Mouse (Mus musculus): ENCODE results near the gene Gm20388. TPM values are rescaled to one million over a fixed set of nuclear protein-coding genes. Genes with fewer than 3 reads are reported as not detected.

Gm20388 gene
- polyA plus RNA-seq, 1 experiment from 2014 or later = not detected

GRCm38 (mm10) chr8:123988605-123989038, 4078.0 kb downstream of the Gm20388 start:
- H3K27ac ChIP-seq (ENCODE audit: low read depth, low read length) = no peak overlapping the region
- no peak for ATAC-seq
- no peak overlapping the region for H3K9ac ChIP-seq (ENCODE audit: low read depth, low read length)

DNA sequence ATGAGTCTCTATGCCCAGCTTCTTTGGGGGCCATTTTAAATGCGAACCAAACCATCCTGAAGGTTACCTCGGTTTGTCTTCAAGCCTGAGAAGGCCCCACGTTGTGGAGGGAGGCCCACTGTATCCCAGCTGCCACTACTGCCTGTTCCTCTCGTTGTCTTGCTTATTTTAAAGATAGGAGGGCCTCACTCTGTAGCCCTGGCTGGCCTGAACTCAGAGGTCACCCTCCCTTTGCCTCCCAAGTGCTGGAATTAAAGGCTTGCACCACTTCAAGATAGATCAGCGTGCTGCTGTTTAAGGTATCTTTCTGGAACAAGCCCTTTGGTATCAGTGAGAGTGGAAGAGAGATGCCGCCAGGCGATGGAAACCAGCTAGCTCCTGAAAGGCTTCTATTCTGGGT, 4078.5 kb downstream of the Gm20388 start:
- Histone ChIP-seq H3K4me2 (replicated peaks; ENCODE audit: low read depth) (no peak overlapping the region), H3K9ac (ENCODE audit: low read depth, low read length) (no peak overlapping the region), H3K9me3 (ENCODE audit: control insufficient read depth) (no peaks in the 10 kb centered on the region), H3K27me3 (replicated peaks; ENCODE audit: control insufficient read depth, insufficient read depth, low read length) (no peaks in the 10 kb centered on the region), H3K36me3 (ENCODE audit: control insufficient read depth, insufficient read depth) (0 out of 2 replicates have a peak, but pooled peaks cover 6% of the 10 kb centered on the region), H3K4me1 (replicated peaks; ENCODE audit: control insufficient read depth, insufficient read depth, low read length) (no peaks in the 10 kb centered on the region), H3K4me3 (ENCODE audit: low read depth, low read length) (no peak overlapping the region), H3K27ac (ENCODE audit: low read depth, low read length) (no peak overlapping the region)
- WGBS = 48% methylated on average over 7 of the region's 7 CpGs
- ATAC-seq = no peak
- no peak for TF ChIP-seq CTCF (IDR thresholded peaks at IDR 0.05; ENCODE audit: low read depth)

More at GRCm38 (mm10) chr8:123988605-123989038, 4078.0 kb downstream of the Gm20388 start:
- no peak overlapping the region for H3K4me3 ChIP-seq (ENCODE audit: low read depth, low read length)
- H3K27me3 ChIP-seq (replicated peaks; ENCODE audit: control insufficient read depth, insufficient read depth, low read length) = no peaks in the 10 kb centered on the region
- WGBS = 25% methylated on average over 6 of the region's 6 CpGs
- no peak overlapping the region for H3K4me2 ChIP-seq (replicated peaks; ENCODE audit: low read depth)
- no peaks in the 10 kb centered on the region for H3K4me1 ChIP-seq (replicated peaks; ENCODE audit: control insufficient read depth, insufficient read depth, low read length)
- H3K9me3 ChIP-seq (ENCODE audit: control insufficient read depth) = no peaks in the 10 kb centered on the region
- TF ChIP-seq CTCF (IDR thresholded peaks at IDR 0.05; ENCODE audit: low read depth) = no peak
- H3K36me3 ChIP-seq (ENCODE audit: control insufficient read depth, insufficient read depth) = 0 out of 2 replicates have a peak, but pooled peaks cover 2% of the 10 kb centered on the region

DNA sequence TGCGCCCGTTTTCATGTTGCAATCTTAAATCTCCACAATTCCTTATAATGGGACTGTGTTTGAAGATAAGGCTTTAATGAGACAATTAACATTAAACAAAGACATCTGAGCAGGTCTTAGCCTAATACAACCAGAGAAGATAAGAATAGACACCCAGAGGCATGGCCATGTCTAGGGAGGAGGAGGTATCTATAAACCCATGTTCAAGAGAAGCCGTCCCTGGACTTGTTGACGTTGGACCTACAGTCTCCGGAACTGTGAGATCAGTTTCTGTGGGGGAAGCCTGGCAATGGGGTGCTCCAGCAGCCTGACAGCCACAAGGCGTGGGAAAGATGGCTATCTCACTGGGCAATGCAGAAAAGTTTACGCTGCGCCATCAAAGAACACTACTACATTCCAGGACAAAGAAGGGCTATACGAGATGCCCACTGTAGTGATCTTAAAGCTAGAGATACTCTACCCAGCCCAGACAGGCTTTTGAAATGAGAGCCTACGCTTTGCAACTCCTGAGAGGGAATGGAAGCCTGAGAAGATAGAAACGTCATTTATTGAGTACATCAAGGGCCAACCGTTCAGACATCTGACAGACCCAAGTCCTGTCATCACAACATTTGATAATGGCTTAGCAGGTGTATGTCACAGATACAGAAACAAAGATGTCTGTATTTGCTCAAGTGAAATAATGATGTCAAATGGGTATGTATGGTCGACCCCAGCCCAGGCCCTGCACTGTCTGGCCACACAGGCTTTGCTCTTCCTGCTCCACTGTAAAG, 4079.8 kb downstream of the Gm20388 start:
- ATAC-seq = no peak
- no peak overlapping the region for H3K4me3 ChIP-seq (ENCODE audit: low read depth, low read length)
- H3K9me3 ChIP-seq (ENCODE audit: control insufficient read depth) = no peaks in the 10 kb centered on the region
- H3K27me3 ChIP-seq (replicated peaks; ENCODE audit: control insufficient read depth, insufficient read depth, low read length) = no peaks in the 10 kb centered on the region
- peaks cover 6% of the 10 kb centered on the region; the same call in 1 of the 2 replicates for H3K36me3 ChIP-seq (ENCODE audit: control insufficient read depth, insufficient read depth)
- H3K4me2 ChIP-seq (replicated peaks; ENCODE audit: low read depth) = no peak overlapping the region
- no peak for TF ChIP-seq CTCF (IDR thresholded peaks at IDR 0.05; ENCODE audit: low read depth)
- WGBS = 58% methylated on average over 13 of the region's 13 CpGs
- no peak overlapping the region for H3K9ac ChIP-seq (ENCODE audit: low read depth, low read length)
- no peaks in the 10 kb centered on the region for H3K4me1 ChIP-seq (replicated peaks; ENCODE audit: control insufficient read depth, insufficient read depth, low read length)
- H3K27ac ChIP-seq (ENCODE audit: low read depth, low read length) = no peak overlapping the region

DNA sequence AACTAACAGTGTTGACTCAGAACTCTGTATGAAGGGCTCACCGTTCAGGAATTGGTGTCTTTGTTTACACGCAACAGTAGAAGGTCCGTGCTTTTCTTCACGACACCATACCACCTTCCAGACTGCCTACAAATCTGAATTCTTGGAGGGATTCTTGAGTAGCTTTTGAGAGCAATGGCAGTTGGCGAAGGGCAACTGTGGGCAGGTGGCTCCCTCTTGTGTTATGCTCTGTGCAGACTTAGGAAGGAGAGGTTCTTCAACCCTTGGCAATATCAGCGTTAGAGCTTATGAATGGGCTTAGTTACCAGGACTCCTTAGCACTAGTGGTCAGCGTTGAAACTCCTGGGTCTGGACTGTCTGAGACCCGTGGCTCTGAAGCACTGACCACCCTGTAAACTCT, 4081.9 kb downstream of the Gm20388 start:
- ATAC-seq = no peak
- Histone ChIP-seq H3K27me3 (replicated peaks; ENCODE audit: control insufficient read depth, insufficient read depth, low read length) (no peaks in the 10 kb centered on the region), H3K4me1 (replicated peaks; ENCODE audit: control insufficient read depth, insufficient read depth, low read length) (no peaks in the 10 kb centered on the region), H3K9ac (ENCODE audit: low read depth, low read length) (no peak overlapping the region), H3K4me2 (replicated peaks; ENCODE audit: low read depth) (no peak overlapping the region), H3K4me3 (ENCODE audit: low read depth, low read length) (no peak overlapping the region), H3K36me3 (ENCODE audit: control insufficient read depth, insufficient read depth) (peaks cover 22% of the 10 kb centered on the region), H3K27ac (ENCODE audit: low read depth, low read length) (no peak overlapping the region), H3K9me3 (ENCODE audit: control insufficient read depth) (no peaks in the 10 kb centered on the region)
- TF ChIP-seq CTCF (IDR thresholded peaks at IDR 0.05; ENCODE audit: low read depth) = peak; percentile 67
- WGBS = 79% methylated on average over 8 of the region's 8 CpGs

GRCm38 (mm10) chr8:123993597-123993996, 4083.0 kb downstream of the Gm20388 start:
- WGBS = 41% methylated on average over 5 of the region's 5 CpGs

DNA sequence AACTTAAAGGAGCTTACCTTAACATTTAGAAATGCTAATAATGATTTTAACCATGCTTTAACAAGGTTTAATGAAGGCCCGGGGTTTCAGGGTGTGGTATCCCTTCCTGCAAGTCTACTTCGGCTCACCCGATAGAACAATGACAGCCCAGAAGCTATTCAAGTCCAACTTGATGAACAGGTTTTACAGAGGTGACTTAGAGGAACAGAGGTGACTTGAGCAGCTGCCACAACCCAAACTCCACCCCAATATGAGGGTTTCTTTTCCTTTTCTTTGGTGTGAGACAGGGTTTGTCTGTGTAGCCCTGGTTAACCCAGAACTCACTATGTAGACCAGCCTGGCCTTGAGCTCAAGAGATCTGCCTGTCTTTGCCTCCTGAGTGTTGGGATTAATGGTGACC, 4083.4 kb downstream of the Gm20388 start:
- no peaks in the 10 kb centered on the region for H3K9me3 ChIP-seq (ENCODE audit: control insufficient read depth)
- 35% methylated on average over 3 of the region's 3 CpGs for WGBS

More at GRCm38 (mm10) chr8:123993597-123993996, 4083.0 kb downstream of the Gm20388 start:
- Histone ChIP-seq H3K27ac (ENCODE audit: low read depth, low read length) (peak overlapping the region; percentile 46), H3K4me2 (replicated peaks; ENCODE audit: low read depth) (no peak overlapping the region), H3K36me3 (ENCODE audit: control insufficient read depth, insufficient read depth) (peaks cover 27% of the 10 kb centered on the region), H3K4me3 (ENCODE audit: low read depth, low read length) (no peak overlapping the region), H3K9me3 (ENCODE audit: control insufficient read depth) (no peaks in the 10 kb centered on the region), H3K9ac (ENCODE audit: low read depth, low read length) (no peak overlapping the region), H3K27me3 (replicated peaks; ENCODE audit: control insufficient read depth, insufficient read depth, low read length) (no peaks in the 10 kb centered on the region), H3K4me1 (replicated peaks; ENCODE audit: control insufficient read depth, insufficient read depth, low read length) (no peaks in the 10 kb centered on the region)
- TF ChIP-seq CTCF (IDR thresholded peaks at IDR 0.05; ENCODE audit: low read depth) = no peak
- ATAC-seq = peak; percentile 54

More for the DNA sequence above, 4083.4 kb downstream of the Gm20388 start:
- peaks cover 27% of the 10 kb centered on the region for H3K36me3 ChIP-seq (ENCODE audit: control insufficient read depth, insufficient read depth)
- ATAC-seq = peak; percentile 72
- H3K4me1 ChIP-seq (replicated peaks; ENCODE audit: control insufficient read depth, insufficient read depth, low read length) = no peaks in the 10 kb centered on the region
- no peak for TF ChIP-seq CTCF (IDR thresholded peaks at IDR 0.05; ENCODE audit: low read depth)
- no peak overlapping the region for H3K4me3 ChIP-seq (ENCODE audit: low read depth, low read length)
- peak overlapping the region; percentile 46 for H3K27ac ChIP-seq (ENCODE audit: low read depth, low read length)
- H3K9ac ChIP-seq (ENCODE audit: low read depth, low read length) = no peak overlapping the region
- no peaks in the 10 kb centered on the region for H3K27me3 ChIP-seq (replicated peaks; ENCODE audit: control insufficient read depth, insufficient read depth, low read length)
- no peak overlapping the region for H3K4me2 ChIP-seq (replicated peaks; ENCODE audit: low read depth)
